Mouse (Mus musculus) spleen, adult 2 months (tissue): ENCODE measurements around the gene Mia2.

Experiments
- CTCF ChIP-seq: fragments of 200-500 bp; IDR thresholded peaks from 2 replicates; pipeline ENCODE4 v1.5.1; 2011; ENCODE audit warnings: mild to moderate bottlenecking, inconsistent platforms; ENCODE audit not compliant: insufficient read depth, insufficient read length, insufficient replicate concordance; ENCODE audit errors: extremely low read depth
- POLR2A ChIP-seq: fragments of 200-500 bp; IDR thresholded peaks from 2 replicates; pipeline ENCODE4 v1.6.1; 2011; ENCODE audit warnings: low read depth, low read length, inconsistent platforms

- TF ChIP-seq CTCF (no peak), POLR2A (no peak)
Measured at GRCm38 (mm10) chr12:59188086-59188682, 92.6 kb downstream of the Mia2 start.
